Mouse (Mus musculus) stomach, postnatal 0 days (tissue): Measurements from ENCODE around the gene Myl6b. TPM values are rescaled to one million over a fixed set of nuclear protein-coding genes. Genes with fewer than 3 reads are reported as not detected.
A peak's percentile ranks its signal among the peaks of the same experiment; 100 is the strongest.
"Not testable (repeated sequence)": the region's sequence is repeated elsewhere in the genome, so short reads cannot be mapped to it uniquely, and the experiment has no call there.

ENCODE experiments used
- ATAC-seq: fragments of 200-750 bp; cut with Nextera tagmentation; 2 replicates; pipeline ENCODE4 v1.8.0; 2017; ENCODE audit not compliant: low FRiP score, low TSS enrichment
- DNase-seq: peaks from one replicate; pipeline ENCODE4 v3.0.0-alpha.2; 2016; ENCODE audit warnings: low spot score
- H3K27ac ChIP-seq: fragments of 300-500 bp; sonication (generic); replicated peaks from 2 replicates; pipeline ENCODE4 v1.5.1; 2014; ENCODE audit warnings: mild to moderate bottlenecking, control low read depth
- H3K27me3 ChIP-seq: fragments of 300-500 bp; sonication (generic); 2 replicates; pipeline ENCODE4 v1.6.1; 2014; ENCODE audit warnings: low read length; ENCODE audit not compliant: control insufficient read depth, insufficient read depth
- H3K36me3 ChIP-seq: fragments of 300-500 bp; sonication (generic); 2 replicates; pipeline ENCODE4 v1.6.1; 2014; ENCODE audit warnings: low read length, mixed read lengths; ENCODE audit not compliant: control insufficient read depth, insufficient read depth
- H3K4me1 ChIP-seq: fragments of 300-500 bp; sonication (generic); replicated peaks from 2 replicates; pipeline ENCODE4 v1.6.1; 2014; ENCODE audit warnings: antibody characterized with exemption; ENCODE audit not compliant: control insufficient read depth, insufficient read depth
- H3K4me2 ChIP-seq: fragments of 300-500 bp; sonication (generic); replicated peaks from 2 replicates; pipeline ENCODE4 v1.6.1; 2014; ENCODE audit warnings: low read depth, mild to moderate bottlenecking, control low read depth, moderate library complexity
- H3K4me3 ChIP-seq: fragments of 300-500 bp; sonication (generic); 2 replicates; pipeline ENCODE4 v1.5.1; 2014; ENCODE audit warnings: low read depth, low read length, control low read depth
- H3K9ac ChIP-seq: fragments of 300-500 bp; sonication (generic); 2 replicates; pipeline ENCODE4 v1.6.1; 2014; ENCODE audit warnings: mild to moderate bottlenecking, low read length, control low read depth, mixed read lengths
- H3K9me3 ChIP-seq: fragments of 300-500 bp; sonication (generic); 2 replicates; pipeline ENCODE4 v1.6.1; 2016; ENCODE audit warnings: low read length; ENCODE audit not compliant: control insufficient read depth
- CTCF ChIP-seq: IDR thresholded peaks from 2 replicates; pipeline ENCODE4 v1.5.1; 2016; ENCODE audit warnings: antibody characterized with exemption, low read depth, mild to moderate bottlenecking, moderate library complexity
- EP300 ChIP-seq: optimal IDR thresholded peaks from 2 replicates; pipeline ENCODE3; 2016; ENCODE audit warnings: antibody characterized with exemption
- WGBS: fragments of 180-500 bp; shearing (Covaris S2); extraction: QIAGEN DNeasy Blood & Tissue Kit; methylation state at CpG from one replicate; pipeline ENCODE4 v1.1.7; 2014; 5-methylcytosine and 5-hydroxymethylcytosine counted together
- polyA plus RNA-seq: library from polyadenylated mRNA; unstranded; fragments of >200 nt; fragmentation: Nextera tagmentation; extraction: Ambion mirVana; gene quantifications from 2 replicates; pipeline ENCODE4 v1.2.1, GENCODE M21; 2015

The Myl6b gene
- polyA plus RNA-seq, 1 experiment from 2014 or later: 2.2 TPM

- Histone ChIP-seq H3K27me3 (no peaks in the 10 kb centered on the region), H3K4me2 (peak overlapping the region; percentile 85), H3K36me3 (peaks cover 11% of the 10 kb centered on the region; the same call in 1 of the 2 replicates), H3K9me3 (no peaks in the 10 kb centered on the region), H3K4me3 (peak overlapping the region; percentile 84), H3K9ac (peak overlapping the region; percentile 82), H3K27ac (peak overlapping the region; percentile 99), H3K4me1 (peaks cover 6% of the 10 kb centered on the region; the same call in 1 of the 2 replicates)
- ATAC-seq (no peak), DNase-seq (no peak)
- no peak for TF ChIP-seq EP300
- TF ChIP-seq CTCF: no peak
- WGBS: 47% methylated on average over 11 of the region's 11 CpGs
These were observed 3.7 kb downstream of the Myl6b start for GRCm38 (mm10) chr10:128494667-128495245.

GRCm38 (mm10) chr10:128493695-128494666, 4.5 kb downstream of the Myl6b start, which contains the start of gene Myl6:
Gene Myl6 (minus strand): TSS chr10:128494145.
- peak within 1 kb of the TSS; percentile 84 for H3K4me3 ChIP-seq
- H3K4me2 ChIP-seq: peak within 1 kb of the TSS; percentile 85
- peak; percentile 33 for TF ChIP-seq EP300
- TF ChIP-seq CTCF: peak; percentile 80
- no peaks in the 10 kb centered on the region for H3K27me3 ChIP-seq
- peak within 1 kb of the TSS; percentile 99 for H3K27ac ChIP-seq
- peak within 1 kb of the TSS; percentile 97 for H3K9ac ChIP-seq
- ATAC-seq (peak; percentile 89), DNase-seq (peak; percentile 98)
- peaks cover 15% of the 10 kb centered on the region; the same call in 1 of the 2 replicates for H3K36me3 ChIP-seq
- peaks cover 6% of the 10 kb centered on the region; the same call in 1 of the 2 replicates for H3K4me1 ChIP-seq
- under 1% methylated on average over 45 of the region's 45 CpGs for WGBS
- no peaks in the 10 kb centered on the region for H3K9me3 ChIP-seq

GRCm38 (mm10) chr10:128493319-128493694, 5.2 kb downstream of the Myl6b start:
- Histone ChIP-seq H3K9ac (peak overlapping the region; percentile 97), H3K36me3 (peaks cover 20% of the 10 kb centered on the region; the same call in 1 of the 2 replicates), H3K9me3 (no peaks in the 10 kb centered on the region), H3K4me2 (peak overlapping the region; percentile 85), H3K27ac (peak overlapping the region; percentile 99), H3K27me3 (no peaks in the 10 kb centered on the region), H3K4me1 (peaks cover 4% of the 10 kb centered on the region; the same call in 1 of the 2 replicates), H3K4me3 (peak overlapping the region; percentile 84)
- ATAC-seq (peak; percentile 39), DNase-seq (no peak)
- 0 out of 2 replicates have a peak, but pooled peaks have one; percentile 0 for TF ChIP-seq CTCF
- no peak for TF ChIP-seq EP300
- WGBS: 0% methylated on average over 12 of the region's 12 CpGs

- TF ChIP-seq EP300 (no peak), CTCF (0 out of 2 replicates have a peak, but pooled peaks have one; percentile 12)
These were observed 5.7 kb downstream of the Myl6b start for GRCm38 (mm10) chr10:128492633-128493311.

GRCm38 (mm10) chr10:128492051-128492450, 6.4 kb downstream of the Myl6b start:
- ATAC-seq: not testable (repeated sequence)
- peaks cover 27% of the 10 kb centered on the region for H3K36me3 ChIP-seq

More at GRCm38 (mm10) chr10:128492633-128493311, 5.7 kb downstream of the Myl6b start:
- H3K9me3 ChIP-seq: no peaks in the 10 kb centered on the region
- ATAC-seq (peak; percentile 72), DNase-seq (peak; percentile 80)
- peak overlapping the region; percentile 97 for H3K9ac ChIP-seq
- peaks cover 21% of the 10 kb centered on the region; the same call in 1 of the 2 replicates for H3K36me3 ChIP-seq
- peak overlapping the region; percentile 85 for H3K4me2 ChIP-seq
- 8% methylated on average over 12 of the region's 12 CpGs for WGBS
- peak overlapping the region; percentile 84 for H3K4me3 ChIP-seq
- peaks cover 4% of the 10 kb centered on the region; the same call in 1 of the 2 replicates for H3K4me1 ChIP-seq
- H3K27me3 ChIP-seq: no peaks in the 10 kb centered on the region
- H3K27ac ChIP-seq: peak overlapping the region; percentile 99

More at GRCm38 (mm10) chr10:128492051-128492450, 6.4 kb downstream of the Myl6b start:
- H3K4me2 ChIP-seq: peak overlapping the region; percentile 85
- not testable (repeated sequence) for DNase-seq, H3K27me3 ChIP-seq, H3K4me1 ChIP-seq, H3K9me3 ChIP-seq
- H3K9ac ChIP-seq: peak overlapping the region; percentile 97
- WGBS: 27% methylated on average over 7 of the region's 8 CpGs
- peak overlapping the region; percentile 99 for H3K27ac ChIP-seq
- peak overlapping the region; percentile 84 for H3K4me3 ChIP-seq
